Mouse (Mus musculus) small intestine, adult 2 months (tissue): ENCODE data around the gene Ranbp1. TPM values are rescaled to one million over a fixed set of nuclear protein-coding genes. Genes with fewer than 3 reads are reported as not detected.
A peak's percentile ranks its signal among the peaks of the same experiment; 100 is the strongest.
"Not testable (repeated sequence)": the region's sequence is repeated elsewhere in the genome, so short reads cannot be mapped to it uniquely, and the experiment has no call there.

Source experiments
- H3K27ac ChIP-seq: fragments of 200-500 bp; 2 replicates; pipeline ENCODE4 v1.5.1; 2012; ENCODE audit warnings: low read depth, low read length, control low read depth, inconsistent platforms; ENCODE audit not compliant: insufficient read depth
- H3K27me3 ChIP-seq: fragments of 200-500 bp; 2 replicates; pipeline ENCODE4 v1.6.1; 2012; ENCODE audit warnings: mild to moderate bottlenecking, moderate library complexity, low read length, inconsistent platforms; ENCODE audit not compliant: control insufficient read depth, insufficient read depth
- H3K36me3 ChIP-seq: fragments of 200-500 bp; 2 replicates; pipeline ENCODE4 v1.6.1; 2012; ENCODE audit warnings: mild to moderate bottlenecking, low read length, control low read depth, inconsistent platforms; ENCODE audit not compliant: control insufficient read depth, insufficient read depth
- H3K4me1 ChIP-seq: fragments of 200-500 bp; 2 replicates; pipeline ENCODE4 v1.6.1; 2012; ENCODE audit warnings: low read length, inconsistent platforms, mixed read lengths; ENCODE audit not compliant: control insufficient read depth, insufficient read depth, insufficient read length
- H3K4me3 ChIP-seq: fragments of 200-500 bp; 2 replicates; pipeline ENCODE4 v1.5.1; 2012; ENCODE audit warnings: low read depth, mild to moderate bottlenecking, control low read depth, inconsistent platforms, low read length, moderate library complexity
- CTCF ChIP-seq: fragments of 200-500 bp; IDR thresholded peaks from 2 replicates; pipeline ENCODE4 v1.5.1; 2012; ENCODE audit warnings: low read depth, mild to moderate bottlenecking, control low read depth, inconsistent platforms, low read length, moderate library complexity, mixed read lengths; ENCODE audit not compliant: insufficient replicate concordance, insufficient read length; ENCODE audit errors: extremely low read depth
- POLR2A ChIP-seq: fragments of 200-500 bp; IDR thresholded peaks from 2 replicates; pipeline ENCODE4 v1.6.1; 2012; ENCODE audit warnings: low read depth, mild to moderate bottlenecking, control low read depth, inconsistent platforms, low read length, moderate library complexity
- WGBS: fragments of 180-500 bp; shearing (Covaris S2); methylation state at CpG from one replicate; pipeline ENCODE4 v1.1.7; 2018; 5-methylcytosine and 5-hydroxymethylcytosine counted together
- polyA plus RNA-seq: library from polyadenylated mRNA; depleted of rRNA; stranded (reverse); fragments of >200 nt; gene quantifications from 2 replicates; pipeline ENCODE4 v1.2.3, GENCODE M21; 2012; rRNA removed

The Ranbp1 gene
- polyA plus RNA-seq, 1 experiment, result 47.7 TPM

GRCm38 (mm10) chr16:18198365-18199098, 50.0 kb downstream of the Ranbp1 start:
- peaks cover 21% of the 10 kb centered on the region for H3K4me1 ChIP-seq
- no peak overlapping the region for H3K4me3 ChIP-seq
- no peak overlapping the region for H3K27ac ChIP-seq
- H3K36me3 ChIP-seq, result no peaks in the 10 kb centered on the region
- no peaks in the 10 kb centered on the region for H3K27me3 ChIP-seq
- TF ChIP-seq CTCF (no peak), POLR2A (no peak)
- 59% methylated on average over 10 of the region's 10 CpGs for WGBS

DNA sequence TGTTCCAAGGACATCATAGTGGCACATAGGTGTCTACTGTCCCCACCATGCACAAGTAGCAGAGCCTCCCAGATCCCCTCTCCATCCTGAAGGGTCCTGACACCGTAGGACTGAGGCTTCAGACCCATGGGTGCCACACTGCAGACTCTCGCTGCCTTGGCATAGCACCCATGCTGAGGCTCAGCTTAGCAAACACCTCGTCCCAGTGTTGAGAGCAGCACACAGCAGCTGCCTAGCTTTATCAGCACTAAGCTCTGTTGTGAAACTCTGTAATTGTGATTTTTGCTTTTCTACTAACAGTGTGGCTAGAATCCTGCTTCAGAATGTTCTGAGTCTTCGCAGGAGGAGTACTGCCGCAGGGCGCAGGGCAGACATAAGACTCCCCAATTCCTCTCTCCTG, 50.7 kb downstream of the Ranbp1 start:
- no peak for TF ChIP-seq CTCF
- WGBS, result 86% methylated on average over 6 of the region's 6 CpGs
- H3K4me1 ChIP-seq, result peaks cover 21% of the 10 kb centered on the region
- no peak overlapping the region for H3K4me3 ChIP-seq
- no peaks in the 10 kb centered on the region for H3K36me3 ChIP-seq
- H3K27me3 ChIP-seq, result no peaks in the 10 kb centered on the region
- H3K27ac ChIP-seq, result no peak overlapping the region

- H3K4me1 ChIP-seq, result peaks cover 12% of the 10 kb centered on the region
- H3K4me3 ChIP-seq, H3K36me3 ChIP-seq, H3K27me3 ChIP-seq, H3K27ac ChIP-seq: not testable (repeated sequence)
- WGBS, result 15% methylated on average over 3 of the region's 3 CpGs
These were observed 53.0 kb downstream of the Ranbp1 start for GRCm38 (mm10) chr16:18195561-18195960.

DNA sequence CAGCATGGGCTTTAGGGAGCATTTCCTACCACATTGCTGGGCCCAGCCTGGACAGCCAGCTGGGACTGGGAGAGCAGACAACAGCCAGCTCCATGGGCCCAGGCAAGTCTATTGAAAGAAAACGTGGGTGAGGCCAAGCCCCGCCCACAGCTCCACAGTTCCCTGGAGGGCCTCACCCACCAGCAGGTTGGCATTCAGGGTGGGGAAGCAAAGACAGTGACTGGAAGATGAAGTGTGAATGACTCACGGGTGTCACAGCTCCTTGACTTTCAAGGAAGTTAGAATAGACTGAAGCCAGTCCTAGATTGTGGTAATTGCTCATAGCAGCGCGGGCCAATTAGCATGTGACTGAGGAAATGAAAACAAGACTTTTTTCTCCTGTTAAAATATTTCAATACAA, 53.5 kb downstream of the Ranbp1 start:
- Histone ChIP-seq H3K27ac (peak overlapping the region; percentile 48; the same call in 1 of the 2 replicates), H3K36me3 (no peaks in the 10 kb centered on the region), H3K4me1 (peaks cover 12% of the 10 kb centered on the region), H3K4me3 (no peak overlapping the region), H3K27me3 (no peaks in the 10 kb centered on the region)
- 20% methylated on average over 5 of the region's 5 CpGs for WGBS
- TF ChIP-seq CTCF, result no peak
- no peak; the same call in 1 of the 2 replicates for TF ChIP-seq POLR2A

- Histone ChIP-seq H3K27ac (peak overlapping the region; percentile 48; the same call in 1 of the 2 replicates), H3K4me3 (no peak overlapping the region)
- WGBS, result 65% methylated on average over 15 of the region's 15 CpGs
These were observed 54.1 kb downstream of the Ranbp1 start for GRCm38 (mm10) chr16:18194208-18194985.

DNA sequence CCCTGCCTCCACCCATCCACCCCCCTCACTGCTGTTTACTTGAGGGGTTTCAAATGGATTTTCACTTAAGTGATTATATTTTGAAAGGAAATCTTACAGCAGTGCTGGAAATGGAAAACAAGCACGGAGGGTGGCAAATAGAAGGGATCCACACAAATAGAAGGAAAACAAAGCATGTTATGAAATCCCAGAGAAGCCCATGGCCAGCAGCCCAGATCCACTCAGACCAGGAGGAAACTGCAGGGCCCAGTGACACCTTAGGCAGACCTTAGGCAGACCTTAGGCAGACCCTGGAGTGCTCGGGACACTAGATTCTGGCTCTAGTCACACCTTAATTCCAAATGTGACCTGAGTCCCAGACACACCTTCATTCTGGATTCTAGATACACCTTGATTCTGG, 57.5 kb downstream of the Ranbp1 start:
- Histone ChIP-seq H3K27ac (no peak overlapping the region), H3K4me3 (no peak overlapping the region), H3K36me3 (no peaks in the 10 kb centered on the region), H3K4me1 (peaks cover 14% of the 10 kb centered on the region), H3K27me3 (no peaks in the 10 kb centered on the region)
- no peak for TF ChIP-seq POLR2A
- WGBS, result 83% methylated on average over 2 of the region's 2 CpGs

More at GRCm38 (mm10) chr16:18194208-18194985, 54.1 kb downstream of the Ranbp1 start:
- Histone ChIP-seq H3K4me1 (peaks cover 12% of the 10 kb centered on the region), H3K27me3 (no peaks in the 10 kb centered on the region), H3K36me3 (no peaks in the 10 kb centered on the region)
- TF ChIP-seq CTCF (no peak), POLR2A (no peak)

Other genes starting within 250 kb of the Ranbp1 start
- gene Dgcr6, start 195.9 kb downstream of the Ranbp1 start, polyA plus RNA-seq, result 50.0 and 147 TPM in 2 replicates
- gene Prodh, start 158.5 kb downstream of the Ranbp1 start, polyA plus RNA-seq, result 26.1 and 89.7 TPM in 2 replicates
- gene Rtn4r, start 121.1 kb downstream of the Ranbp1 start, polyA plus RNA-seq, result 8.4 and 21.9 TPM in 2 replicates
- not detected in 2 replicates for gene Ccdc188, start 30.9 kb downstream of the Ranbp1 start, polyA plus RNA-seq
- 21.3 and 27.8 TPM in 2 replicates for gene Zdhhc8, start 13.6 kb downstream of the Ranbp1 start, polyA plus RNA-seq
- gene Trmt2a, start 53 bp downstream of the Ranbp1 start, polyA plus RNA-seq, result 24.0 and 29.7 TPM in 2 replicates
- gene Gm49776, start 9.6 kb upstream of the Ranbp1 start, polyA plus RNA-seq, result not detected in 2 replicates
- gene Dgcr8, start 40.5 kb upstream of the Ranbp1 start, polyA plus RNA-seq, result 6.3 and 14.5 TPM in 2 replicates
- 32.2 and 78.0 TPM in 2 replicates for gene Tango2, start 99.4 kb upstream of the Ranbp1 start, polyA plus RNA-seq
- 10.7 and 17.1 TPM in 2 replicates for gene Arvcf, start 99.5 kb upstream of the Ranbp1 start, polyA plus RNA-seq
- gene Txnrd2, start 177.7 kb upstream of the Ranbp1 start, polyA plus RNA-seq, result 12.5 and 19.5 TPM in 2 replicates
- gene Comt, start 178.1 kb upstream of the Ranbp1 start, polyA plus RNA-seq, result 127 and 214 TPM in 2 replicates
- 4.6 and 10.6 TPM in 2 replicates for gene Gnb1l, start 250.0 kb upstream of the Ranbp1 start, polyA plus RNA-seq